Mouse (Mus musculus) brain, embryonic 18.5 days (tissue): ENCODE results near the gene Sema3b.
A peak's percentile ranks its signal among the peaks of the same experiment; 100 is the strongest.
"Not testable (repeated sequence)": the region's sequence is repeated elsewhere in the genome, so short reads cannot be mapped to it uniquely, and the experiment has no call there.

Experiments used
- DNase-seq: peaks from one replicate; pipeline ENCODE4 v3.0.0-alpha.2; 2012; ENCODE audit warnings: low read depth, low spot score

Sema3b gene

GRCm38 (mm10) chr9:107570016-107570415 lies 39.0 kb downstream of the Sema3b start:
- DNase-seq, result no peak

GRCm38 (mm10) chr9:107569270-107569669 lies 39.8 kb downstream of the Sema3b start:
- DNase-seq, result no peak

- DNase-seq, result no peak
These were observed 40.4 kb downstream of the Sema3b start for GRCm38 (mm10) chr9:107568331-107569261.

GRCm38 (mm10) chr9:107567702-107568319 lies 41.2 kb downstream of the Sema3b start, which contains the start of gene Hyal2:
Hyal2 (plus strand) TSS chr9:107567945.
- DNase-seq, result no peak

- DNase-seq, result no peak
These were observed 42.2 kb downstream of the Sema3b start for GRCm38 (mm10) chr9:107566855-107567254.

- DNase-seq, result no peak
These were observed 42.9 kb downstream of the Sema3b start for GRCm38 (mm10) chr9:107566041-107566709.

- not testable (repeated sequence) for DNase-seq
These were observed 43.5 kb downstream of the Sema3b start for GRCm38 (mm10) chr9:107565556-107565955.

GRCm38 (mm10) chr9:107563029-107563581 lies 45.9 kb downstream of the Sema3b start, which contains the start of gene Tusc2:
Tusc2 (plus strand) TSS chr9:107563255.
- DNase-seq, result peak; percentile 88

- no peak for DNase-seq
These were observed 52.7 kb downstream of the Sema3b start for GRCm38 (mm10) chr9:107556346-107556745.

- DNase-seq, result no peak
These were observed 53.3 kb downstream of the Sema3b start for GRCm38 (mm10) chr9:107555701-107556100.

GRCm38 (mm10) chr9:107555031-107555457 lies 54.0 kb downstream of the Sema3b start:
- DNase-seq, result no peak

- peak; percentile 97 for DNase-seq
These were observed 54.7 kb downstream of the Sema3b start for GRCm38 (mm10) chr9:107554319-107554825.

GRCm38 (mm10) chr9:107553541-107554318 lies 55.3 kb downstream of the Sema3b start:
- no peak for DNase-seq

GRCm38 (mm10) chr9:107552690-107553393 lies 56.2 kb downstream of the Sema3b start:
- DNase-seq, result no peak

- no peak for DNase-seq
These were observed 57.1 kb downstream of the Sema3b start for GRCm38 (mm10) chr9:107551890-107552355.

GRCm38 (mm10) chr9:107551117-107551889 lies 57.7 kb downstream of the Sema3b start, which contains the start of gene Rassf1:
Rassf1 (plus strand) TSS chr9:107551555.
- no peak for DNase-seq

GRCm38 (mm10) chr9:107550491-107551116 lies 58.4 kb downstream of the Sema3b start:
- no peak for DNase-seq

- DNase-seq, result no peak
These were observed 59.5 kb downstream of the Sema3b start for GRCm38 (mm10) chr9:107549297-107550074.
